Mouse (Mus musculus) midbrain, postnatal 0 days (tissue): ENCODE measurements at regions not wholly inside any gene's neighbourhood (a gene's known extent, or its start where the extent isn't known, plus 50 kb on each side); places are given as distances from the start of the nearest gene placed in this dataset.

Experiments used
- ATAC-seq: fragments of 200-750 bp; cut with Nextera tagmentation; 2 replicates; pipeline ENCODE4 v1.8.0; 2017; ENCODE audit warnings: moderate number of reproducible peaks, mild to moderate bottlenecking, moderate TSS enrichment, moderate library complexity; ENCODE audit not compliant: low FRiP score
- DNase-seq: peaks from one replicate; pipeline ENCODE4 v3.0.0-alpha.2; 2015; ENCODE audit warnings: low spot score
- H3K27ac ChIP-seq: fragments of 300-500 bp; sonication (generic); 2 replicates; pipeline ENCODE4 v1.5.1; 2014; ENCODE audit warnings: low read depth, mild to moderate bottlenecking, low read length, mixed read lengths
- H3K27me3 ChIP-seq: fragments of 300-500 bp; sonication (generic); 2 replicates; pipeline ENCODE4 v1.6.1; 2014; ENCODE audit warnings: low read length, control low read depth, mixed read lengths; ENCODE audit not compliant: insufficient read depth
- H3K36me3 ChIP-seq: fragments of 300-500 bp; sonication (generic); 2 replicates; pipeline ENCODE4 v1.6.1; 2014; ENCODE audit warnings: low read length, control low read depth, mixed read lengths; ENCODE audit not compliant: insufficient read depth
- H3K4me1 ChIP-seq: fragments of 300-500 bp; sonication (generic); 2 replicates; pipeline ENCODE4 v1.6.1; 2014; ENCODE audit warnings: mild to moderate bottlenecking, control low read depth, antibody characterized with exemption, low read length, mixed read lengths; ENCODE audit not compliant: insufficient read depth
- H3K4me2 ChIP-seq: fragments of 300-500 bp; sonication (generic); 2 replicates; pipeline ENCODE4 v1.6.1; 2014; ENCODE audit warnings: low read depth, mild to moderate bottlenecking, low read length, mixed read lengths; ENCODE audit not compliant: poor library complexity, severe bottlenecking
- H3K4me3 ChIP-seq: fragments of 300-500 bp; sonication (generic); 2 replicates; pipeline ENCODE4 v1.5.1; 2014; ENCODE audit warnings: low read depth, mild to moderate bottlenecking, low read length, moderate library complexity
- H3K9ac ChIP-seq: fragments of 300-500 bp; sonication (generic); replicated peaks from 2 replicates; pipeline ENCODE4 v1.6.1; 2014; ENCODE audit warnings: mild to moderate bottlenecking, low read length, moderate library complexity, mixed read lengths; ENCODE audit not compliant: poor library complexity, severe bottlenecking
- H3K9me3 ChIP-seq: fragments of 300-500 bp; sonication (generic); 2 replicates; pipeline ENCODE4 v1.6.1; 2016; ENCODE audit warnings: low read length, control low read depth
- CTCF ChIP-seq: IDR thresholded peaks from 2 replicates; pipeline ENCODE4 v1.5.1; 2016; ENCODE audit warnings: antibody characterized with exemption, mild to moderate bottlenecking
- WGBS: fragments of 180-500 bp; shearing (Covaris S2); extraction: QIAGEN DNeasy Blood & Tissue Kit; methylation state at CpG from one replicate; pipeline ENCODE4 v1.1.7; 2014; 5-methylcytosine and 5-hydroxymethylcytosine counted together

DNA sequence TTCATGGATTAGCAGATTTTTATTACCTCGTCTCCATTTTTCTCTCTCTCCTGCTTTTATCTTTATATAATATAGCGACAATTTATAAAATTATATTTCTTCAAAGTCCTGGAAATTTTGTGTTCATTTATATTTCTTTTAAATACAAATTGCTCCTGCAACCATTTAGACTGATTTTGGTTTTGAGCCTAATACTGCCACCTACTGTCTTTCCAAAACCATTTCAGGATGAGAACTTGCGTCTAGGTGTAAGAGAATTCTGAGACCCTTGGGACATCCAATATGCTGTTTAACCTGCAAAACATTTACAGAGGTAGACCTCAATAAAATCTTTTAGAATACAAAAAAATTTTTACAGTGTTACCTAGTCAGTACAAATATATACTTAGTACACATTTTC is 158.1 kb downstream of the Gm6377 start:
- no peaks in the 10 kb centered on the region for H3K4me1 ChIP-seq
- no peak overlapping the region for H3K27ac ChIP-seq
- no peaks in the 10 kb centered on the region for H3K27me3 ChIP-seq
- 35% methylated on average over 3 of the region's 3 CpGs for WGBS
- H3K36me3 ChIP-seq, result no peaks in the 10 kb centered on the region
- TF ChIP-seq CTCF, result peak; percentile 60
- no peaks in the 10 kb centered on the region for H3K9me3 ChIP-seq
- DNase-seq (peak; percentile 33), ATAC-seq (no peak)
- no peak overlapping the region for H3K9ac ChIP-seq
- no peak overlapping the region for H3K4me2 ChIP-seq
- no peak overlapping the region for H3K4me3 ChIP-seq

DNA sequence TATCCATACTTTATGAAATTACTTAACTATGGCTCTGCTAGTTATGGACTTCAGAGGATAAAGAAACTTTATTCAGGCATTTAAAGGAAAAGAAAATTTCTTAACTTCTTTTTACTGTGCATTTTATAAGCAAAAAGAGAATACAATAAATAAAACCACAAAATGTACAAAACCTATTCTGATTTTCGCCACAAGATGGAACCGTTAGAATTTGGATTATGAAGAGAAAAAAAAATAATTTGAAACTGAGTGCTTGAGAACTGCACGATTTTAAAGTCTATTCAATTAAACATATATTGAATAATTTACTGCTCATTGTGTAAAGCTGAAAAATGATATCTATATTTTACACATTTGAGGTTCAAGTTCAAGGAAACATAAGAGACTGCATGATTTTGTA is 196.4 kb downstream of the Gm6377 start:
- no peak overlapping the region for H3K27ac ChIP-seq
- peak; percentile 63 for TF ChIP-seq CTCF
- no peak overlapping the region for H3K9ac ChIP-seq
- ATAC-seq (no peak), DNase-seq (peak; percentile 8)
- 53% methylated on average over 3 of the region's 3 CpGs for WGBS
- no peaks in the 10 kb centered on the region for H3K4me1 ChIP-seq
- H3K4me2 ChIP-seq, result no peak overlapping the region
- no peaks in the 10 kb centered on the region for H3K36me3 ChIP-seq
- no peak overlapping the region for H3K4me3 ChIP-seq
- no peaks in the 10 kb centered on the region for H3K9me3 ChIP-seq
- H3K27me3 ChIP-seq, result no peaks in the 10 kb centered on the region

DNA sequence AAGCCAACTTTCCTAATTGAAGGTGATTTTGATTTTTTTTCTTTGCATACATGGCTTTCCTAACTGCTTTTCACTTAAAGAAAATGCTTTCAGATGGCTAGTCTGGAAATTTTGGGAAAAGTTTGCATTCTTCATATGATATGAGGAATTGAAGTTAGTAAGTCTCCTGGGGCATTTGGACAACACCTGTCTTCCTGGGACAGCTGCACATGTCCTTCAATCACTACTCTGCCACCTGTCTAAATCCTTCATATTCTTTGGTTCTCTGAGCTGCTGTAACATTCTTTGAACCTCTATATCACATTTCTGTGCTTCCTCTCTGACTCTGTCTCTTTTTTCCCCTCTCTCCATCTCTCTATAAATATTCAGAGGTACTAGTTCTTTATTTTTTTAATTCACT is 246.4 kb downstream of the Gm6377 start:
- Histone ChIP-seq H3K9ac (no peak overlapping the region), H3K4me1 (no peaks in the 10 kb centered on the region), H3K4me2 (no peak overlapping the region), H3K4me3 (no peak overlapping the region), H3K27ac (no peak overlapping the region), H3K36me3 (no peaks in the 10 kb centered on the region), H3K27me3 (no peaks in the 10 kb centered on the region), H3K9me3 (no peaks in the 10 kb centered on the region)
- ATAC-seq (no peak), DNase-seq (no peak)
- TF ChIP-seq CTCF, result no peak
